Mouse (Mus musculus) gastrocnemius, postnatal 10 days (tissue): Measurements from ENCODE around the gene Wbp1l. TPM values are rescaled to one million over a fixed set of nuclear protein-coding genes. Genes with fewer than 3 reads are reported as not detected.

ENCODE experiments used
- DNase-seq: peaks from one replicate; pipeline ENCODE4 v3.0.0; 2021; ENCODE audit warnings: mixed read lengths
- total RNA-seq, 2 experiments: library from RNA; stranded (reverse); gene quantifications; 2 replicates each; pipeline ENCODE4 v1.2.3; 2021

Wbp1l gene
- total RNA-seq, 2 experiments from 2014 or later = 38.3 to 41.6 TPM

DNA sequence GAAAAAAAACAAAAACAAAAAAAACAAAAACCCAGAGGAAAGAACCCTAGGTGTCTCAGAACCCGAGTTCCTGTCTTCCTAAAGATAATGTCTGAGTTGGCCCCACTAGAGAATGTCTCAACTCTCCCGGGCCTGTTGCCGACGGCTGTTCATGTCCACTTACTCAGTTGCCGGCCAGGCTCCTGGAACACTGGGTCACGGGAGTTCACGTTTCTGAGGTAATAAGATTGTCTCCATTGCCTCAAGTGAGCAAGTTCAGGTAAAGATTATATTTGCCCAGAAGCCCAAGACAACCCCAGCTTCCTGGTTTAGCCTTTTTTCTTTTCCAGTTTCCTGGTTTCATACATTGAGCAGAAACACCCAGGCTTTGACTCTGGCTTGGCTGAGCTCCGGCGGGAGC lies 60.0 kb downstream of the Wbp1l start:
- DNase-seq = no peak

DNA sequence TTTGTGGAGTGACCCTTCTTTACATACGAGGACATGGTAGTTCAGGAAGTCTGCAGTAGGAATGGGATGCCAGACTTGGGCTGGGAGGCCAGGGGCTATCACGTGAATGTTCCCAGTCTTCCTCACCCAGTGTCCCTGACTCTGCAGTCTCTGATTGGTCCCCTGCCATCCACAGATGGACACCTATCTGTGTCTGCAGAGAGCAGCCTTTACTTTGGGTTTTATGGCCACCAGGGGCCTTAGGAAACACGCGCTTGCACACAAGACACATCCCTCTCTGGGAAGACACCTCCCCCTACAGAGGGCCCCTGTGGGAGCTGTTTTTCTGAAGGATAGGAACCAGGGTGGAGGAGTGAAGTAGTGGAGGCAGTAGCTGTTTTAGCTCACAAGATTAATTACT lies 62.6 kb downstream of the Wbp1l start:
- DNase-seq = no peak

DNA sequence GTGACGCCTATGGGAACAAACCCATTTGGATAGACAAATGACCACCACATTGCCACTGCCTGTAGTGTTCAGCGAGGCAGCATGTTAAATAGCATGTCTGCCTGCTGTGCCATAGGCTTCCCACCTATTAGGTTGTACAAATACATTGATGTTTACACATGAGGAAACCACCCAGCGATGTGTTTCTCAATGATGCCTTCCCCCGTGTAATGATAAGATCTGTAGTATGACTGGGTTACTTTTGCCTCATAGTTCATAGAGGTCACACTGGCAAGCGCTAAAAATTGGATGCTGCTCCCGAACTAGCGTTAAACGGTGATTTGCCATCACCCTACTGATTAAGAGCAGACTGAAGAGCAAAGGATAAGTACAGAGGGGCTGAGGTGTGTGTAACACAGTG lies 63.3 kb downstream of the Wbp1l start:
- no peak for DNase-seq

DNA sequence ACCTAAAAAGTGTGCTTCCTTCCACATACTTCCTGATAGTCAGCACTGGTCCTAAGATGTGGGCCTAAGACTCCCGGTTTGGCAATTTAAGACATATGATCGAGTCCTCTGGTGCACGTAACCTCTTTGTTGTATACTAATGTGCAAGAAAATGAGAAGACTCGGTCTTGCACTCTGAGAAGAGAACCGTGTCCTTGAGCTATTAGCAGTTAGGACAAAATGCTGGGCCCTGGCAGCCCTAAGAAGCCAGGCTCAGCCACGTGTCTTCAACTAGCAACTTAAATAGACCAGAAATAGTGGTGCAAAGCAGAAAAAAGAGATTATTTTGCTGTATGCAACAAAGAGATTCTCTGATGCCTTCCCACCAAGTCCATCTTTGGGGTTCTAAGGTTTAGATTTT lies 63.9 kb downstream of the Wbp1l start:
- no peak for DNase-seq

DNA sequence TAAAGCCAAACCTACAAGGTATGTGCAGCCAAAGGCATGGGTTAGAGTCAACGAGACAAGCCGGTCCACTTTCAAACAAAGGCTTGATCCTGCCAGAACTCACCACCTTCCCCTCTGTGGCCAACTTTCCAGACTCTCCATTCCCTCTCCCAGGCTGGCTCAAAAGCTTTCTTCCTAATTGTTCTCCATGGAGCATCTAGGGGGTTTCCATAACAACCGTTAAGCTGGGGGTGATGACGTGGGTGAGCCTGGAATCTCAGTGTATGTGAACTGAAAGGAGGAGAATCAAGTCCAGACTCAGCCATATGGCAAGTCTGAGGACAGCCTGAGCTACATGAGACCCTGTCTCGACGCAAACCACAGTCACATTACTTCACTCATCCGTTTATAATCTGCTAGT lies 66.6 kb downstream of the Wbp1l start:
- DNase-seq = no peak

DNA sequence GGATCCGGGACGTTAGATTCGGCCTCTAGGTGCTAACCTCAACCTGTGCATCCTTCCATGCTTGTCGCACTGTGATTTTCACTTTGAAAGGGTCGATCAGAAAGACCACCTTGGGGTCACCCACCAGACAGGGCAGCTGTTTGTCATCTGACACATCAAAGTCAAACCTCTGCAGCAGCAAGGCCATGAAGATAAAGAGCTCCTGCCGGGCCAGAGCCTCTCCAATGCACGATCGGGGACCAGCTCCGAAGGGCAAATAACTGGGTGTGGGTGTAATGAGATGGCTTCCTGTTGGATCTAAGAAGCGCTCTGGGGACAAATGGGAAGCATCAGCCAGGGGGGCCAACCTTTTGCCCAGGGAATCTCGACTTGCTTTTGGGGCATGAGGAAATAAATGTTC lies 68.4 kb downstream of the Wbp1l start:
- DNase-seq = no peak

DNA sequence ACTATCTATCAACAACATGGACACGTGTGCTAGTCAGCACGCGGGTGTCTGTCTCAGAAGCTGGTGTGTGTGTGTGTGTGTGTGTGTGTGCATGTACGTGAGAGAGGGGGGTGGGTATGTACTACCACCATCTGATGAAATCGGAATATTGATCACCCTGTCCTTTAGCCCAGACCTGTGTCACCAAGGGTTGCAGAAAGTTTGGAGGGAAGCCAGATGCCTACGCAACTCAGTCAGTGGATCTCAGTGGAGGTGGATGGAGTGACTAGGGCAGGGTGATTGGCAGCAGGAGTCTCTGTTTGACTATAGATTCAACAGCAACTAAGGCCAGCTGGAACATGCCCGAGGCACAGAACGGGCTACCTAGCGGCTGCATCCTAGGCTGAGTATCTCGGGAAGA lies 69.4 kb downstream of the Wbp1l start:
- no peak for DNase-seq

DNA sequence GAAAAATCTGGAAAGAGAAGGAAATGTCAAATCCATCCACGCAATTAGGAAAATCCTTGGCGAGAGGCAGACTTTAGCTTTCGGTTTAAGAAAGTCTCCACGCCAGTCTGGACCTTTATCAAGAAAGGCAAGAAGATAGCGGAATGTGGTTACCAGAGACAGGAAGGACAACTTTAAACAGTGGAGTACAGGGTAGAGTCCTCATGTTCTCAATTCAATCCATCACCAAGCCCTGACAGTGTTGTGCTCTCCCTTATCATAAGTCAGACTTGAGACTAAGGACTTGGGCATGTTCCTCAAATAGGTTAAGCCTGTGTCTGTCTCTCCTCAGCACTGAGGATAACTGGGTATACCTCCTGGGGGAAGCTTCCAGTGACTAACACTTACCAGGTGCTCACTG lies 70.9 kb downstream of the Wbp1l start:
- no peak for DNase-seq

DNA sequence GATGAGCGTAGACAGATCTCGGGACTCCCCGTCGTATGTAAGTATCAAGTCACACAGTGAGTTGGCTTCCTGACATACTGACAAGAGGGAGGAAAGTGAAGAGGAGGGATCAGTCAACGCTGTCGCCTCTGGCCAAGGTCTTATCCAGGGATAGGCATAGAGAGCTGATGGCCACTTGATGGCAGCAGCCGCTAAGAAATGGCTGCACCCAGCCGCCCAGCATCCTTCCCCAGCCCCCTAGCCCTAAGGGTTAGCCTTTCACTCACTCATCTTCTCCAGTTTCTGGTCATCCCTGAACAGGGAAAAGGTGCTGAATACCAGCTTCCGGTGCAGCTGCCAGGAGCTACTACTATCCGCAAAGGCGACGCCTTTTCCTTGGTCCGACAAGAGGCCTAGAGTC lies 71.8 kb downstream of the Wbp1l start:
- peak; percentile 68 for DNase-seq

DNA sequence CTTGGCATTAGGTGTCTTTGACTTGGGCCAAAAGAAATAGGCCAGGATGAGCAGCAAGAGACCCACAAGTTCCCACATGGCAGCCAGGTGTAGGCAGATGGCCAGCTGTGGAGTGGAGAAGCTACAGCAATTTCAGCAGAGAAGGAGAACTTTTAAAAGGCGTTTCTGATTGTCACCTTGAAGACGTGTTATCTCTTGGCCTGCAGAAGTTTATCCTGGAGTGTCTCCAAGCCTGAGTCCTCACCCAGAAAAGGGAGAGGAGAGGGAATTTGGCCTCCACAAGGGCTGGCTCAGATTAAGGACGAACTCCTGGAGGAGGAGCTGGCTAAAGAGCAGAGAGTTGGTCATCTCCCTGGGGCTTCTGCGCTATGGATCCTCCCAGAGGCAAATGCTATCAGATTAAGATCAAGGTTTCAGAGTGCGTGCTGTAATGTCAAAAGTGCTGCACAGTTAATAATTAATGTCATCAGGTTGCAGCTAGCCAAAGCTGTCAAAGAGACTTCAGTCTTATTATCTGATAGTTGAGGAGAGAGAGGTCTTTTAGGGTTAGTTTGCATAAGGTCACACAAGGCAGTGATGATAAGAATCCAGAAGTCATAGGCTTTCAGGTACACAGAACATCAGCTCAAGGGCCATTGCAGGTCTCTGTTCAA lies 74.0 kb downstream of the Wbp1l start, which contains the start of gene Cyp17a1:
Cyp17a1 (minus strand) TSS at position 407 of the 653 bp plus-strand sequence.
- DNase-seq = no peak

DNA sequence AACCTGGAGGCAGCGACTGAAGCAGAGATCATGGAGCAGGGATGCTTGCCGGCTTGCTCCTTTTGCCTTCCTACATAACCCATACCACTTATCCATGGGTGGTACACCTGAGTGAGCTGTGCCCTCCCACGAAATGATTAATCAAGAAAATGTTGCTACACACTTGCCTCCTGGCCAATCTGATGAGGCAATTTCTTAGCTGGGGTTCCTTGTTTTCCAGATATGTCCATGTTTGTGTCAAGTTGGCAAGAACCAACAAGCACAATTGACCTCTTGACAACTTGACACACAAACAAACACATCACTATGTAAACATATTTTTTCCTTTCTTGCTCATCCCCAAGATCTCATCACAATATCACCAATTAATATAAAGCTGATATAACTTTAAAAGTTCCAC lies 76.8 kb downstream of the Wbp1l start:
- no peak for DNase-seq

DNA sequence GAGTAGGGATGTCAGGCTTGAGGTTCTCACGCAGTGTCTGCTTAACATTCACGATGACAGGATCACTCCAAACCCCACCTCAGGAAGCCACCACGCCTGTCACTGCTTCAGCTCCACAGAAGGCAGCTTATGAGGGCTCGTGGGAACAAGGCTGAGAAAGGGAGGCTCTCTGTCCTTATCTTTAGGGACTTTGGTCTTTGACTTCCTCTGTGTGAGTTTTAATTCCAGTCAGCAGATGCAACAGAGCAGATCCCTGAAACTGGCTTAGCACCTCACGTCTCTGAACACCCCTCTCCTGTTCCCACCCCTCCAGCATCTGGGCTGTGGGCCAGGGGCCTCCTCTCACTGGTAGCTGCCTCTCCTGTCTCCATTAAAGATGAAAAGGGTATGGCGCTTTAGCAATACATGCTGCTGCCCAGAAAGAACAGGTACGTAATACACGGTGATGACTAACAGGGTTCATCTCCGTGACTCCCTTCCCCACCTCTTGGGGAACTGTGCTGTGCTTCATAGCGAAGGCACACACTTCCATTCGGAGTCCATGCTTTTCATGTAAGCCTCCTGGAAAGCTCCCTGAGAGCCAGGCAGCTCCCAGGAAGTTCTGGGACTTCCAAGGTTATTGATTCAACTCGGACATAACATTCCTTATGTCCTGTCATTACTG lies 81.0 kb downstream of the Wbp1l start:
- no peak for DNase-seq

DNA sequence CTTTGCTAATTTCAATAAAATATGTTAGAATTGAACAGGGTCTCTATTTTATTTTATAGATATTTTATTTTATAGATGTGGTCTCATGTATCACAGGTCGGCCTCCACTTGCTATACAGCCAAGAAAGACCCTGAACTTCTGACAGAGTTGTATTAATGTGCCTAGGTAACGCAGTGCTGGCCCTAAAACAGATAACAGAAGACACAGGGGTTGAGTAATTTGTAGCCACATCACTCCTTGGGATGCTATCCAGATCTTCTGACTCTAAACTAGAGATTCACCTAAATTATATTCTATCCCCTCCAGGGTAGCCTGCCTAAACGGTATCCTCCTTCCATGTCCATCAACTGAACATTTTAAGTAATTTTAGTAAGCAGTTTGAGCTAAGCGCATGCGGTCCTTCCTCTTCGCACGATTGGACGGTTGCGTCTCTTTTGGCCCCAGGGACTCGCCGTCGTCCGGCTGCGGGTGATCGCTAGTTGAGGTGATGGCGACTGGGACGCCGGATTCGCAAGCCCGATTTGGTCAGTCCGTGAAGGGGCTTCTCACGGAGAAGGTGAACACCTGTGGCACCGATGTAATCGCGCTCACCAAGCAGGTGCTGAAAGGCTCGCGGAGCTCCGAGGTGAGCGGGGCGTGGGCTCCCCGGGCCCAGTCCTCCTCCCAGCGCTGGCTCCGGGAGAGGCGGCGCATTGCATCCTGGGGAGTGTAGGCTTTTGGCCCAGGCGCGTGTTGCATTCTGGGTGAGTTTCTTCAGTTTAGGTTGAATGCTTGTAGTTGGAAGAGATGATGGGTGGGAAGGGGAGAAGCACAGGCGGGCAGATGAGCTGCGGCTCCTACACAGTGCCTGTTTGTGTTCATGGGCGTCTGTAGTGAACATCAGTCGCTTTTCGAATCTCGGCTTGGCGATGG lies 90.8 kb downstream of the Wbp1l start, which contains the start of gene Borcs7:
Borcs7 (plus strand) TSS at position 447 of the 913 bp plus-strand sequence.
- DNase-seq = peak; percentile 80

DNA sequence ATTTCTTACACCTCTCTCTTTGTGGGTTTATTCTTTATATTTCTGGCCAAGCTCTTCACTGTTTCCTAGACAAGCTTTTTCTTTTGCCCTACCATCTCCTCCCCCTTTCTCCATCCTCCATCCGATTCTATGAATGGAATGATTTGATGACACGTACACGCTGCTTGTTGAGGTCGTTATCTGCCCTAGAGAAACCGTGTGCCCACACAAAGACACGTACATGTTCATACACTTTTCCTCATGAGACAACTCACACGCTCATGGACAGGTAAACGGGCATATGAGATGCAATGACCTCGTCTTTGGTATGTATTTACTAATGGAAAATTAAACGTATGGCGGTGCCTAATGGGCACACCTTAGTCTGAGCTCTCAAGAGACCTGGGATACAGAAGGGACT lies 91.5 kb downstream of the Wbp1l start:
- no peak for DNase-seq

DNA sequence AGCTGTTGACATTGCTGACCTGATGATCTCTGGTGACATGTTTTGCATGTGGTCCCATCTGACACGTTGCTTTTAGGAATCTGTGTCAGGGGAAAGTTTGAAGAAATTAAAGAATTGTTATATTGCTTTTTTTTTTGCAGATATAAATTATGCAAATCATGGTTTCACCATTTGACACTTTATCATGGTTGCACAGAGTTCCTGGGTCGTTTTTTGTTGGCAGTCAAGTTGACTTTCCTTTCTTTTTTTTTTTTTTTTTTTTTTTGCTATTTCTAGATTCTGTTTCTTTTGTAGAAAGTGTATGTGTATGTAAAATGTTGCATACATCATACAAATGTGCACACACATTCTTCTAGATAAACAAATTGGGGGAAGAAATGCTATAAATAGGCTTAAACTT lies 92.2 kb downstream of the Wbp1l start:
- DNase-seq = no peak

DNA sequence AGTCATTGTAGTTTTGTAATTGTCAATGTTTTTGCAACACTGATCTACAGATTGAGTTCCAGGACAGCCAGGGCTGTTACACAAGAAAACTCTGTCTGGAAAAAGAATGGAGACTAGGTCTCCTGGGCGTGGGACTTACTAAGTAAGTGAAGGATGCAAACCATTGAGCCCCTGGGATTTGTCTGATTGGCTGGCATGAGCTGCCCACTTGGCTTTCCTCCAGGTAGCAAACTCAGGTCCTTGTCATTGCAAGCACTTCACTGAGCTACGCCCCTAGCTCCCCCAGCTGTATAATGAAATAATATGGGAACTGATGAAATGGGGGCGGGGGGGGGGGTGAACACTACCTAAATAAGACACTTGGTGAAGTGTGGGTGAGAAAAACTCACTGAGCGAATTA lies 94.3 kb downstream of the Wbp1l start:
- no peak for DNase-seq

DNA sequence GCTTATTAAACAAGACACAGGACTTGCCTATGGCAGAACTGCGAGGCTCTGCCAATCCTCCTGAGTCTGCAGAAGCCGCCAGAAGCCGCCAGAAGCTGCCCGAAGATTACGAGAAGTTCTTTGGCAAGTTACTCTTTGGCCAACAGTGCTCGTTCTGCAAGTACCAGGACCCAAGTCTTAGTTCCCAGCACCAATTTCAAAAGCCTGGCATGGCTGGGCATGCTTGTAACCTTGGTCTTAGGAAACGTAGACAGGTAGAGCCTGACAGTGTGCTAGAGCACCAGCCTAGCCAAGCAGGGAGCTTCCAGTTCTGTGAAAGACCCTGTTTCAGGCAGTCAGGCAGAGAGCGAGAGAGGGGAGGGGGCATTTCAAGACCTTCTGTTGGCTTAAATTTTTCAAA lies 97.6 kb downstream of the Wbp1l start:
- no peak for DNase-seq

DNA sequence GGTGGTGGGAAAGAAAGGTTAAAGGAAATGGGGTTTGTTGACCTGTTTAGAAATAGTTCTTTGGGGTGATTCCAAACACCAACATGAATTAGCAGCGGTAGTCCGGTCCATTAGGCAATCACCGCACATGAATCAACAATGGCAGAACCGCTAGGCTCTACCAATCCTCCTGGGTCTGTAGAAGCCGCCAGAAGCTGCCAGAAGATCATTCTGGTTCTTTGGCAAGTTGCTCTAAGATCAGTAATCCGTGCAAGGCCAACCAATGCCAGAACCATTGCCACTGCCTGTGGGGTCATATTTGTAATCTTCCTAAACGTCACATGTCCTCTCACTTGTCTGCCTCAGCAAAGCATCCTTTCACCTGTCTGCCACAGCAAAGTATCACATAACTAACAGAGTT lies 98.1 kb downstream of the Wbp1l start:
- DNase-seq = no peak

DNA sequence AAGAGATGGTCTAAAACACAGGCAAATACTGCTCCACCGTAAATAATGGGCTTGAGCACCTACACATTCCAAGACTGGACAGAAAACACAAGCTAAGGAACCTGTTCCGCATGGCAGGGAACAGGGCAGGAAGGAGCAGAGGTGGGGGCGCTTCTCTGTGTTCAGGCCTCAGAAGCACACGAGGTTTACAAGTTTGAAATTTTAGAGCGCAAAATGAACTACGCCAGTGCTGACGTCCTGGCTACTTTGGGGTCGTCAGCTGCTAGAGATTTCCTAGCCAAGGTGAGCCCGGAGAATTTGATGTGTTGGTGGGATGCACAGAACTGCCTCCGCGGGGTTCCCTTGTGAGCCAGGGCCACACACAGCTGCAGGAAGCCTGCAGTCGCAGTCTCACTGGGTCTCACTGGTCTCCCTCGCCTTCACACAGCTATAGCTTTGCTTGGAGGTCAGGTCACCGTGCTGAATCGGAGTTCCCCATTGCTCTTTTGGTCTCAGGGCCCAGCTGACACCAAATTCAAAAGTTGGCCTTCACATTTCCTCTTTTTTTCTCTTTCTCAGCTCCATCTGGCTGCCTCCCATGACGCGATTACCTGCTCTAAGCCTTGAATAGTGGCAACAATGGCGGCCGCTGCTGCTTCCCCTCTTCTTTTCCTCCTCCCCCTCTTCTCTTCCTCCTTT lies 99.1 kb downstream of the Wbp1l start:
- no peak for DNase-seq

DNA sequence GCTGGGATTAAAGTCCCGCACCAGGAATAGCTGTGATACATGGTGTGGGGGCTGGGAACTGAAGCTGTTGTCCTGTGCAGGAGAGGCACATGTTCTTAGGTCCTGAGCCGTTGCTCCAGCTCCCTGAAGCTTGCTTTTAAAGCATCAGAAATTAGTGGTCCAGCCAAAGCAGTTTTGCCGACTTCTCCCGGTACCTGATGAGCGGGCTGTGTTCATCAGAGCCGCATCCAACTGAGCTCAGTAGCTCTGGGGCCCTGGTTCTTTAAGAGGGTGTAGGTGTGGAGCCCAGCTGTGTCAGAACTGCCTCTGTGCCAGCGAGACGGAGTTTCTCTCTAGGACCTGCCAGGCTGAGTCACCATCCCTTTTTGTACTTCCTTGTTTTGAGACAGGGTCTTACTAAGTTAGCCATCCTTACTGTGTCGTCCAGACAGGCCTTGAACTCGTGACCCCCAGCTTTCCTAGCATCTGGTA lies 100.2 kb downstream of the Wbp1l start:
- no peak for DNase-seq

DNA sequence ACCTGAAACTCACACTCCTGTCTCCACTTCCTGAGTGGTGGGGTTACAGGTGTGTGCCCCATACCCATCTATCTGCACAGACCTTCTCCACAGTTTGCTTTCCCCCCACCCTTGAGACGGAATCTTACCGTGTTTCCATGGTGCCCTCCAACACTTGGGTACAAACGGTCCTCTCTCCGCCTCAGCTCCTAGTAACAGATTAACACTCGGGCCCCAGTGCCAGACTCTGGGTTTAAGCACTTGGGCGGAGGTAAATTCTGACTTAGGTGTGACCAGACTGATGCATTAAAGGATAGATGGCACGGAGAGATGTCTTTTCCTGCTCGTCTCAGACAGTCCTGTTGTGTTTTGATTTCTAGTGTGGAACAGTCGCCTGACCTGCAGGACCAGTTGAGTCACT lies 102.3 kb downstream of the Wbp1l start:
- DNase-seq = no peak

DNA sequence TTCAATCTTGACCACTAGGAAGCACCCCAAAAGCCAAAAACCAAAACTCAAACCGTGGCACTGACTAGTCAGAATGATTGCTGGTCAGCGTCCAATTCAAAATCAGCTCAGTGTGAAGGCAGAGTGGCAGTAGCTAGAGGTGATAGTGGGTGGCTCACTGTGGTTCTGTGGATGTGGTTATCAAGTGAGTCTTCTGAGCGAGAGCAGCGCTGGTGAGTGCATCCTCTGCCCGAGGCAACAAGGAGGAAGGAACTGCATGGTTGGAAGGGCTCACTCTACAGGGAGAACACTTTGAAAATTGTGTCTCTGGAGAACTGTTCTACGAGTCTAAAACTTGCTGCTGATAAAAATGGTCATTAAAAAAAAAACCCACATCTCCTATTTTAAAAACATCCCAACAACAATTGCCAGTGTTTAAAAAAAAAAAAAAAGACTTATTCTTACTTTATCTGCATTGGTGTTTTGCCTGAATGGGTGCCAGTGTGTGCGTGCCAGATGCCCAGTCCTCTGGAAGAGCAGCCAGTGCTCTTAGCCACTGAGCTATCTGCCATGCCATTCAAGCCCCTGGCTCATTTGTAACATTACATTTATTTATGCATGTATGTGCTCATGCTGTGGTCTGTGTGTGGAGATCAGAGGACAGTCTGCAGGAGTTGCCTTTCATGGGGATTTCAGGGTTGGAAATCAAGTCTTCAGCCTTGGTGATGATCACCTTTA lies 107.1 kb downstream of the Wbp1l start:
- no peak for DNase-seq
